Mouse (Mus musculus) megakaryocyte, embryonic 14.5 days (primary cell): Measurements from ENCODE around the gene Ap3s2.

ENCODE experiments used
- FLI1 ChIP-seq: IDR thresholded peaks from 2 replicates; pipeline ENCODE4 v1.6.1; 2012; ENCODE audit warnings: low read length, inconsistent platforms, mixed read lengths
- GATA1 ChIP-seq: IDR thresholded peaks from 3 replicates; pipeline ENCODE4 v1.6.1; 2012; ENCODE audit warnings: mixed read lengths, low read length, inconsistent platforms, borderline replicate concordance

DNA sequence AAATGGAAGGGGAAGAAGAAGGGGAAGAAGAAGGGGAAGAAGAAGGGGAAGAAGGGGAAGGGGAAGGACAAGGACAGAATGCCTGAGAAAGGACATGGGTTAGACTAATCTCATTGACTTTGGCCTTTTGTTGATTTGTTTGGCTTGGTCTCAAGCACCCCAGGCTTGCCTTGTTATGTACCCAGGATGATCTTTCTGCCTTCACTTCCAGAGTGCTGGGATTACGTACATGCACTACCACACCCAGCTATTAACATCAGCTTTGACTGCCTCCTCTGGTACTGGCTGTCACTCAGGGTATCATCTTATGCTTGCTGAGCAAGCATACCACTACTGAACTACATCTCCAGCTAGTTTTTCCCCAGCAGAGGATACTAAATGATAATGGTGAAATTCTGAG is 35.7 kb upstream of the Ap3s2 start:
- TF ChIP-seq GATA1, result no peak
- TF ChIP-seq FLI1, result no peak
